Mouse (Mus musculus) 3T3-L1 (cell line): Measurements from ENCODE around the gene Kpnb1.
"Not testable (repeated sequence)": the region's sequence is repeated elsewhere in the genome, so short reads cannot be mapped to it uniquely, and the experiment has no call there.

ENCODE experiments used
- DNase-seq: peaks from one replicate; pipeline ENCODE4 v3.0.0-alpha.2; 2015; ENCODE audit warnings: low read depth, low spot score

Gene Kpnb1

DNA sequence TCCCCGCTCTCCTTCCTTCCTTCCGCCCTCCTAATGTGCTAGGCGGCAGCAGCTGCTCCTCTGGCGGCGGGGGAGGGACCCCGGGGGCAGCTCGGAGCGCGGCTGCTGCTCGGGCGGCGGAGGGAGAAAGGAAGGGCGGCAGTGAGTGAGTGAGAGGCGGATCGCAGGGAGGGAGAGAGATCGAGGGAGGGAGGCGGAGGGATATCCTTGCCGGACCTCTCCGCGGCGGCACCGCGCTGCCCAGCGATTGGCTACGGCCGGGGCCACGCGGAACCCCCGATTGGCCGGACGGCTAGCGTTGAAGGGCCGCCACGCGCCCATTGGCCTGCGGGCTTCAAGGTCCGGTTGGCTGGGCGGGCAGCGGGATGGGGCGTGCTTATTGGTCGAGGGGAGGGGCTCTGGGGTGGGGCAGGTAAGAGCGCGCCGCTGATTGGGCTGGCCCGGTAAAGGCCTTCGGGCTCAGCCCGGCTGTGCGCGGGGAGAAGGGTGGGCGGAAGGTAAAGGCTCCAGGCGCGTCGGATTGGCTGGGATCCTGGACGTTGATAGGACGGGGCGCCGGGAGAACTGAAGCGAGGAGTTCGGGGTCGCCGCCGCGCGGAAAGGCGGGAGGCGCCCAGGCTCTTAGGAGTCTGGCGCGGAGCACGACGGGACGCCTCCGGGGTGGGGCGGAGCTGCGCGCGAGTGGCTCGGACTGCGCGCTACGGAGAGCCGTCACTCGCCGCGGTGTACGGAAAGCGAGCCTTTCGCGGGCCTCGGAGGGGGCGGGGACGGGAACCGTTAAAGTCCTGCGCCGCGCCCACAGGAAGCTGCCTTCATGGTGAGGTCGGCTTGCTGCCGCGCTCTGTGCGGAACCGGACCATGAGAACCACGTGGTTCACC is at the start of gene Kpnb1:
Gene Kpnb1 (minus strand): TSS at position 118 of the 879 bp plus-strand sequence.
- DNase-seq = peak; percentile 98

DNA sequence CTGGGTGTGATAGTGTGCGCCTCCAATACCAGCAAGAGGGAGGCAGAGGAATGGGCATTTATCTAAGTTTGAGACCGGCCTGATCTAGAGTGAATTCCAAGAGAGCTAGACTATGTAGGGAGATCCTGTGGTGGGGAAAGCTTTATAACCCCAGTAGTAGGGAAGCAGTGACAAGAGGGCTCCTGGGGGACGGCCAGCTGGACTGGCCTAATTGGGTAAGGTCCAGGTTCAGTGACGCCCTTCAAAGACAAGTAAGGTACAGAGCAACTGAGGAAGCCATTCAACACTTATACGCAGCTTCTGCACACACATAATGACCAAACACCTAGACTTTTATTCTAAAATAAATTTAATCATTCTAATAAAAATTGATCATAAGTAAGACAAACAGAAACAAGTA is 44.8 kb upstream of the Kpnb1 start:
- no peak for DNase-seq

DNA sequence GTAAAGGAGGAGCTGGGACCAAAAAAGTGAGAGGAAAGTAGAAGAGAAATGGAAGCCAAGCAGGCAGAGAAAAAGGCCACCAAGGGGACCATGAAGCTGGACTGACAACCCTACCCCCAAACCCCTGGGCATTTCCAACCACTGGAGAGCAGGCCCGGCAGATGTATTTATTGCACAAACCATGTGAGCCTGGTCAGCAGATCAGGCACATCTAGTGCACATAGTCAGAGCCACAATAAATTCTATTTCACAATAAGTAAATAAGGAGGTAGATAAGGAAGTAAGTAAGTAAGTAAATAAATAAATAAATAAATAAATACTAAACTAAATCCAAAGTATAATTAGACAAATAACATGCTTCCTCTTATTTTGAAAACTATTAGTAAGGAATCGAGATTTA is 41.7 kb upstream of the Kpnb1 start:
- DNase-seq = no peak

DNA sequence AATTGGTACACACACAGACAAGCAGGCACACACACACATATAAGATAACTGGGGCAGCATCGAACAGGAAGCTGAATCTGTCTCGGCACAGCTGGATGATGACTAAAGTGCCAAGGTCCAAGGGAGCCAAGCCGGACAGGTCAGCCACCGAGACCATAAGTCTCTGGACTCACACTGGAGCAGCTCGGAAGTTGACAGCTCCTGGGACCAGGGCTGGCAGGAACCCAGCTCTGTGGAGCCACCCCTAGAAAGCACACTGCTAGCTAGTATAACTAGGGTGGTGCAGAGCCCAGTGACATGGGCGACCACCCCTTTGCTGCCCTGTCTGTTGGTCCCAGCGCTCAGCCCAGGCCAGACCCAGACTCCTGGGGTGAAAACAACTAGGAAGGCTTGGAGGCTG is 41.3 kb upstream of the Kpnb1 start:
- DNase-seq = no peak

DNA sequence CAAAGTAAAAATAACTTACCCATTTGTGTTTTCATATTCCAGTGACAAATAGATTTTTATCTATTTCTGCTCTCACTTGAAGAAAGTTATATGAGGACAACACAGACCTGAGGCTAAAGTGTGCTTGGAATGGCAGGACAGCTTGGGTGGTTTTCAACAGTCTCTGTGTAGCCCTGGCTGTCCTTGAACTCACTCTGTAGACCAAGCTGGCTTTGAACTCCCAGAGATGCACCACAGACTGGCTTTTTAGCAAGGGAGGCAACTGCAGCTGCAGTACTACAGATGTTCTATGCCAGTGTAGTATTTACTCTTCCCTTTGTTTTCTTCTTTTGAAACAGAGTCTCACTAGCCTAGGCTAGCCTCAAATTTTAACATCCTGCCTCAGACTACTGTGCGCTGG is 38.5 kb upstream of the Kpnb1 start:
- DNase-seq = no peak

DNA sequence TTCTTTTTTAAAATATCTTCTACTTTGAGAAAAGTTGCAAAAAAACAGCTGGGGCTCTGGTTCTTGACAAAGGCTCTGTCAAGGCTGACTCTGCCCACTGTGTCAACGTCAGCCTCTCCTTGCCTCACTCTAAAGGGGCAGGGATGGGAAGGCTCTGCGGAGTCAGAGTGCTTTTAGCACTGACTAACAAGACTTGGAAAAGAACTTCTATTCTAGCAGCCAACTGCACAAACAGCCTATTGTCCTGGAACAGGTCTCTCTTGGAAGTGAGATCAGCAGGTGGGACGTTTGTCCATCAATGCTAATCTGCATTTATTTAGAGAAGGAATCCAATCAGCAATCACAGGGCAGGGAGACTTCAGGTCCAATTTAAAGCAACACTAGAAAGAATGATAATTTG is 35.8 kb upstream of the Kpnb1 start:
- DNase-seq = no peak

DNA sequence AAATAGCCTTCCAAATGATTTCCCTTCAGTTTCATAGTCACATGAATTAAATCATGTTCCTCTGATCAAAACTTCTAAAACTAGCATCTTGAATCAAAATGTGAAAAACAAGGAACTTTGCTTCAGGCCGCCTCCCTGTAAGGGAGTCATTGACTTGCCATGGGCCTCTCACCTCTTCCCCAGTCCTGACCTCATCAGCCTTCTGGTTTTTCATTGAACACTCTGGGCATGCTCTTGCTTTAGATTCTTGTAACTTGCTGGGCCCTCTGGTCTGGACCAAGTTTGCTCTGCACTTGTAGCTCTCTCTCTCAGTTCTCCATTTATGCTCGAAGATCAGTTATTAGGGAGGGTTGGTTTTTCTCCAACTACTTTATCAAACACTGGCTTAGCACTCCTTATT is 33.9 kb upstream of the Kpnb1 start:
- DNase-seq = no peak

DNA sequence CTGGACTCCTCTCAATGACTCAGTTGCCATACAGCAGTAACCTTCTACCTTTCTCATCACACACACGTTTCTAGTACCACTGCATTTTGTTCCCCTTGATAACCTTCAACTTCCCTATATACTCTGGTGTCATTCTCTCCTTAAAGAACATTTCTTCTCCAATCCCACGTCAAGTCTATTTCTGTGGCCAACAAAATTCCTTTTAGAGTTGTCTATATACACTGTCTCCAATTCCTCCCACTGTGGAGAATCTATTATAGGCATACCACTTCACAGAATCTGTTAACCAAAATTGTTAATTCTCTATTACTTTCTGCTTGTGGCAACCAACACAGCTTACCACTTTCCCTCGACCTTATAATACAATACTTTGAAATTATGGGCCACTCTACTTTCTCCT is 32.5 kb upstream of the Kpnb1 start:
- DNase-seq = no peak

DNA sequence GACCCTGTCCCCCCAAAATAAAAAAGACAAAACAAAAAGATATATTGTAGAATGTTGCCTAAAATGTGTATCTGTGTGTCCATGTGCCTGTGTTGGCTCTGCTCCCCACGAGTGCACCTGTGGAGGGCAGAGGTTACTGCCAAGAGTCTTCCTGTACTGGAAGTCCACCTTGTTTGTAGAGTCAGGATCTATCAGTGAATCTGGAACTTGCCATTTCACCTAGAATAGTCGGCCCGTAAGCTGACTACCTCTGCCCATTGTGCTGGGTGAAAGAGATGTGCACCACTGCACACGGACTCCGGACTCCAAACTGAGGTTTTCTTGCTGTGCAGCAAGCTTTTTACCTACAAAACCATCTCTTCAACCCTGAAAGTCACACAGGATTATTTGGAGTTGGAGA is 26.7 kb upstream of the Kpnb1 start:
- DNase-seq = no peak

DNA sequence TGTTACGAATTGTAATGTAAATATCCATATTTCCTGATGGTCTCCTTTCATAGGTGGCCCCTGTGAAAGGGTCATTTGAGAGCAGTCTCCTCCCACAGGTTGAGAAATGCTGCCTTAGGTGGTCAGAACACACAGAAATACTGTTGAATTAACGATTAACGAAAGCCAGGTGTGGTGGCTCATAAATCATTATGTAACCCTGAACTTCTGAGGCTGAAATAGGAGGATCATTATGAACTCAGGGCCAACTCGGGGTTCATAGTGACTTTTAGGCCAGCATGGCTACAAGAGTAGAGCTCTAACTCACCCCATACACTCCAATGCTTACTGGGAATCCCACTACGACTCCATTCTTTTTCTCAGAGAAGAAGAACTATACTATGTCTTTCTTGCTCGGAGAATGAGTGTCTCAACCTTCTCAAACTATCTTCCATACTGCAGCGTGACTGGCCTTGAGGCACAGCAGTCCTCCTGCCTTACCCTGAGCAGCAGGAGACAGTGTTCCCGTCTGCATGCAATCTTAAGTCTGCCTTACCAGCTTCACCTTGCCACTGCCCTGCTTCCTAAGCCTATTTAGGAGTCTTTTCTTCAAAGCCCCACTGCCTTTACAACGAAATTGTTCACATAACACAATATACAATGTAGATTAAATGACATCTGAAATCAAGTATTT is 23.2 kb upstream of the Kpnb1 start:
- no peak for DNase-seq

DNA sequence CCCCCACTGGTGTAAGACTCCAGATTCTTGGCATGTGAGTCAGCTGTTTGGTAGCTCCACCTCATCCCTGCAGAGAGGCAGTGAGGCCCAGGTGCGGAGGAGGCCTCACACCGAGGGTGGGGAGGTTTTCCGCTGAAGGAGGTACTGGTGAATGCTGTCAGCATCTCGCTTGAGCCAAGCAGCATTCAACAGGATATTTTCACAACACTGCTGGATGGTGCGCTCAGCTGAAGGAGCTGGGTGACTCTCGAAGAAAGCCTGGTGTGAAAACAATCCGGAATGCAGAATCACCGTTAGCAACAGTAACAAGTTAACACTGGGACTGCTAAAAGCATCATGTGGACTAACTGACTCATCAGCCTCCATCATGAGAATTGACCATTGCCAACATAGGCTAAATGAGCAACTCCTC is 19.3 kb upstream of the Kpnb1 start:
- peak; percentile 93 for DNase-seq

DNA sequence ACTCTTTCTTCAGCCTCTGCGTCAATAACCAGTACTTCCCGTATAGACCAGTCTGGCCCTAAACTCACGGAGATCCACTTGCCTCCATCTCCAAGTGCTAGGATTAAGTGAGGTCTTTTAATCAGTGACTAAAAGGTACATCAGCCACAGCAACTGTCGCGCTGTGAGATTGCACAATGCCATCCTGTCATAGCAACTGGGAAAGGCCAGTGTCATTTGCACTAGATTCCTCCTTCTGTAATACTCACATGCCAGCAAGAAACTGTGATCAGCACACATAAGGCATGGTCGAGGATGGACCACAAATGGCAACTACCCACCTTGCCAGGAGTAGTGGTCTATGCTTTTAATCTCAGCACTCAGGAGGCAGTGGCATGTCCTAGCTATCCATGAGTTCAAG is 11.8 kb upstream of the Kpnb1 start:
- no peak for DNase-seq

DNA sequence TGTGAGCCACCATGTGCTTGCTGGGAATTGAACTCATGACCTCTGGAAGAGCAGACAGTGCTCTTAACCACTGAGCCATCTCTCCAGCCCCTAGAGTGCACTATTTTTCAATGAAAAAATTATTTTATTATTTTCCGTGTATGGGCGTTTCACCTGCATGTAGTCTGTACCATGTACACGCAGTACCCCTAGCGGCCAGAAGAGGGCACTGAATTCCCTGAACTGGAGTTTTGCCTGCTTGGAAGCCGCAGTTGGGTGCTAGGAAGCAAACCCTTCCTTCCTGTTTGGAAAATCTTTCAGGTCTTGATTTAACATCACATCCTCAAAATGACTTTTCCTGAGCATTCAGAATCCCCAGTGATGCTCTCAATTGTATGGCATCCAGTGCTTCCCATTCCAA is 10.9 kb upstream of the Kpnb1 start:
- DNase-seq = peak; percentile 69

DNA sequence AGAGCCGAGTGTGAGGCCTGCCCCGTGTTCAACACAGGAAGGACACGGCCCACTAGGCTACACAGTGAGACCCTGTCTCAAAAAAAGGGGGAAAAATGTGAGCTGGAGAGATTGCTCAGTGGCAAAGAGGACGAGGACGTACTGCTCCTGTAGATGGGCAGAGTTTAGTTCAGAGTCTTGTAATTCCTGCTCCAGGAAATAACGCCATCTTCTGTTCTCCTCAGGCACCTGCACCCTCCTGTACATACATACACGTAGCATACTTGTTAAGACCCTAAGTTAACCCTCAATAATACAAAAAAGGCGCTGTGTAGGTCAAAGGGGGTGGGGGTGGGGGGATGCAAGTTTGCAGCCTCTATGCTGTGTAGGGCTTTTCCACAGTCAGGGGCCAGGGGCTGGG is 9.3 kb upstream of the Kpnb1 start:
- DNase-seq = no peak

DNA sequence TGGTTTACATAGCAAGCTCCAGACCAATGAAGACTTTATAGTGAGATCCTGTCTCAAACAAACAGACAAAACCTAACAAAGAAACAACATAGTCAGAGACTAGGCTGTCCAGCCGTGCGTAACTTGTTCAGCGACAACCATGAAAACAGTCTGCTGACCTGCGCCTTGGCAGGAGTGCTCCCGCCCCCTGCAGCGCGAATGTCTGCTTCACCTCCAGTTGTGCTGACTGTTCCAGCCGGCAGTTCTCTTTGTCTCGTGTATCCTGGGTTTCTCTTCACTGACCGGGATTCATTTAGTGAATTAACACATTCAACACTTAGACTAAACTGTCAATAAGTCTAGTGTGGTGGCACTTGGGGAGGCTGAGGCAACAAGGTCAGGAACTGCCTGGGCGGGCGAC is 8.9 kb upstream of the Kpnb1 start:
- no peak for DNase-seq

DNA sequence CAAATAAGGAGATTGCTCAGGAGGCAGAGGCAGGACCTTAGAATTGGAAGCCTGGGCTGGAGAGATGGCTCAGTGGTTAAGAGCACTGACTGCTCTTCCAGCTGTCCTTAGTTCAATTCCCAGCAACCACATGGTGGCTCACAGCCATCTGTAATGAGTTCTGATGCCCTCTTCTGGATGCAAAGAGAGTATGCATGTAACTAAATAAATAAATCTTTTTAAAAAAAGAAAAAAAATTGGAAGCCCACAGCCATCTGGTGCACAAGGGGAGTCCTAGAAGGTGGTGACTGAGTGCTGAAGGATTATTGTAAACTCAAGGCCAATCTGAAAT is 4.9 kb upstream of the Kpnb1 start:
- no peak for DNase-seq

DNA sequence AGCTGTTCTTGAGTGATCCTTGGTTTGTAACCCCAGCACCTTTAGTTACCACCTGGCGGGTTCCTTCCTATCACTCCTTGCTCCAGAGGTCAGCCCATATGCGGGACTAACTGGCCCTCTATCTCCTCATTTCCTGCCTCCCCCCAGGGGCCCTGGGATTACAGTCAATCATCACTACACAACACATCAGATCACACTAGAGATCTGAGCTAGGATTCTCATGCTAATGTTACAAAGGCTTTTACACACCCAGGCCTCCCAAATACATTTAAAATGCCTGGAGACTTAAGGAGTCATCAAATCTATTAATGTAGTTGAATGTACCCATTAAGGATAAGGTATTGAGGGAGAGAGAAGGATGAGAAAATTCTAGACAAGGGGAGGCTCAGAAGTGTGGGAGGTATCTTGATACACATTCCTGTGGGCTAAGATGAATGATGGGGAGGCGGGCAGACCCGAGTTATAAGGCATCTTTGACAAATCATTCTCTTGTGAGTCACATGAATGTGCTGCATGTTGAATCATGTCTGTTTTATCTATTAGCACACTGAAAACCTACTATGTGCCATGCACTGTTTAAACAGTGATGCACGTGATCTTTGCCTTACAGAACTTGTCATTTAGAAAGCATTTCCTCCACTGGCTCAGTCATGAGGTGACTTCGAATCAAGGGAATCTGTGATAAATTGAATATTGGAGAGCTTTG is 4.4 kb upstream of the Kpnb1 start:
- peak; percentile 94 for DNase-seq

DNA sequence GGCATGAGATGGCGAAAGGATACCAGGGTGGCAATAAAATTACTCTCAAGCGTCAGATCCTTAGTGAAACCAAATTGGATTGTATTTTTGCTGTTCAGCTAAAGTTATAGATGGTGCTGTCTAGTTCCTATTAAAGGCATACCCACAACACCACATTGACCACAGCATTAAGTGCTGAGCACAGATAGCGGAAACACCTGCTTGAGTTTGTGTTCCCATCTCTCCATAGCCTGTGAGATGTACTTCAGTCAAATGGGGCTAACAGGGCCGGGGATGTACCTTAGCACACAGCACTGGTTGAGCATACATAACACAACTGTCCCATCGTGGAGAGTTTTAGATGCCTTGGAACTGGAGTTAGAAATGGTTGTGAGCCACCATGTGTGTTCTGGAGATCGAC is 3.3 kb upstream of the Kpnb1 start:
- no peak for DNase-seq

DNA sequence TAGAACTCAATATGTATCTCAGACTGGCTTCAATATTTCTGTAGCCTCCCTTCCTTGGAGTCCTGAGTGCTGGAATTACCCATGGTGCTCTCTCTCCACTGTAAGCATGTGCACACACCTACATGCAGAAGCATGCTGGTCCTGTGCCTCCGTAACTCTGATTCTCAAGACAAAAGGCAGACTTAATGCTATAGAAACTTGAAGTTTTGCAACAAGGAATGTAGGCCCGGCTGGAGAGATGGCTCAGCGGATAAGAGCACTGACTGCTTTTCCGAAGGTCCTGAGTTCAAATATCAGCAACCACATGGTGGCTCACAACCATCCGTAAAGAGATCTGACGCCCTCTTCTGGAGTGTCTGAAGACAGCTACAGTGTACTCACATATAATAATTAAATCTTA is 2.0 kb upstream of the Kpnb1 start:
- not testable (repeated sequence) for DNase-seq

DNA sequence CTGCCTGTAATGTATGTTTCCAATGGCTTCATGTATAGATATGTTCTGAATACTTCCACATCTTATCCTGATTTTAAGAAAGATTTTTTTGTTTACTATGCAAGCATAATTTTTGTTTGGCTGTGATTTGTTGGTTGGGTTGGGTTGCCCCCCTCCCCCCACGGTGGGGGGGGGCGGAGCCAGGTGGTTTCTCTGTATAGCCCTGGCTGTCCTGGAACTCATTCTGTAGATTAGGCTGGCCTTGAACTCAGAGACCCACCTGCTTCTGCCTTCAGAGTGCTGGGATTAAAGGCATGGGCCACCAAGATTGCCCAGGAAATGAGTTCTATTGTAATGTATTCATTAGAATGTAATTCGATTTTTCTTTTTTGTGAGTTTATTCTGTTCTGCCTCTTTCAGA is 1.6 kb upstream of the Kpnb1 start:
- DNase-seq = peak; percentile 37

DNA sequence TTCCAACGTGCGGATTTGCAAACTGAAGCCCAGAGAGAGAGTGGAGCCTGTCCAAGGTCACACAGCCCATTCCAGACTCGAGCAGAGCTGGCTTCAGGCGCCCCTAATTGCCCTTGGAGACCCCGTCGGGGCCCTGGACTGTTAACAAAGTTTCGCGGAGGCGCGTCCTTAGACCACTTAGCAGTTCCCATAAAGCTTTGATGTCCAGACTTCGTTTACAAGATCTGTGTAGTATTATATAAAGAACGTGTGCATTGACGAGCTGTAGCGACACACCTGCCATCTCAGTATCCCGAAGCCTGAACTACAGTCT is 918 bp upstream of the Kpnb1 start:
- DNase-seq = no peak

DNA sequence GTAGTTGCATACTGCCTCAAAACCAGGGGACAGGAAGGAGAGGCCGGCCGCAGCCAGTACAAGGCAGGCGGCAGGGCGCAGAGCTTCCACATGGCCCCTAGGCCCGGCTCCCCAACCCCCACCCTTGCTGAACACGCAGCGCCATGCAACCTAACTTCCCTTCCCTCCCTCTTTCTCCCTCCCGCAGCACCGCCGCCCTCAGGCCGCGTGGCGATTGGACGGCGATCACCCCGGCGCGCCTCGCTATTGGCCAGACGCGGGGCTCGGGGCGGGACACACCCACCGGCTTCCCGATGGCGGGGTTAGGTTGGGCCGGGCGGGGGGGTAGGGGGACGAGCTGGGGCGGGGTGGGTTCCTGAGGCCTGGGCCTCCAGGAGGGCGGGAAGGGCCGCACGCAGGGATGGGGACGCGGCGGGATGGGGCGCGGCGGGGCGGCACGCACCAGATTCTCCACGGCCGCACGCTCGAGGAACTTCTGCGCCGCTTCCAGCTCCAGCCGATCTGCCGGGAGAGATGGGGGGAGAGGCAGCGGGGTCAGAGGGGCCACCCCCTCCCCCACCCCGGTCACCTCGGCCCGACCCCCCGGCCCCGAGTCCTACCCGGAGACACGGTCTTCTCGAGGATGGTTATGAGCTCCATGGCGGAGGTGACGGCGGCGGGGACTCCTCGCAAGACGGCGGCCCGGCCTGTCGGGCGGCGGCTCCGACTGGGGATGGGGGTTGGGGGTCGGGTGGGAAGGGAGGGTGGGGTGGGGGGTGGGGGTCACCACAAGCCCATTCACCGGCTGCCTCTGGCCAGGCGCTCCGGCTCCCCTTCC is 526 bp downstream of the Kpnb1 start:
- peak; percentile 92 for DNase-seq
